Mouse (Mus musculus): Measurements from ENCODE around the gene Kcnj9. TPM values are rescaled to one million over a fixed set of nuclear protein-coding genes. Genes with fewer than 3 reads are reported as not detected.

The Kcnj9 gene
- polyA plus RNA-seq, 1 experiment from 2014 or later = not detected

- Histone ChIP-seq H3K4me1 (ENCODE audit: insufficient read depth, low read length) (peaks cover 9% of the 10 kb centered on the region), H3K9ac (replicated peaks; ENCODE audit: low read length) (no peak overlapping the region), H3K4me3 (ENCODE audit: low read length) (no peak overlapping the region), H3K27me3 (ENCODE audit: insufficient read depth, low read length) (peaks cover 39% of the 10 kb centered on the region), H3K36me3 (ENCODE audit: insufficient read depth, low read length) (no peaks in the 10 kb centered on the region), H3K27ac (ENCODE audit: low read length) (no peak overlapping the region), H3K9me3 (ENCODE audit: low read length) (no peaks in the 10 kb centered on the region), H3K4me2 (replicated peaks; ENCODE audit: low read depth, low read length) (no peak overlapping the region)
- 42% methylated on average over 2 of the region's 2 CpGs for WGBS
- ATAC-seq (ENCODE audit: low FRiP score, low TSS enrichment) = no peak
Observed at GRCm38 (mm10) chr1:172337411-172338185, 8.5 kb upstream of the Kcnj9 start.

GRCm38 (mm10) chr1:172335804-172336203 lies 6.7 kb upstream of the Kcnj9 start:
- WGBS = 69% methylated on average over 15 of the region's 15 CpGs
- peaks cover 6% of the 10 kb centered on the region; the same call in 1 of the 2 replicates for H3K4me1 ChIP-seq (ENCODE audit: insufficient read depth, low read length)
- no peak for ATAC-seq (ENCODE audit: low FRiP score, low TSS enrichment)
- no peaks in the 10 kb centered on the region for H3K9me3 ChIP-seq (ENCODE audit: low read length)
- peaks cover 28% of the 10 kb centered on the region for H3K27me3 ChIP-seq (ENCODE audit: insufficient read depth, low read length)
- no peaks in the 10 kb centered on the region for H3K36me3 ChIP-seq (ENCODE audit: insufficient read depth, low read length)
- no peak overlapping the region for H3K9ac ChIP-seq (replicated peaks; ENCODE audit: low read length)
- H3K4me2 ChIP-seq (replicated peaks; ENCODE audit: low read depth, low read length) = no peak overlapping the region
- no peak overlapping the region for H3K27ac ChIP-seq (ENCODE audit: low read length)
- H3K4me3 ChIP-seq (ENCODE audit: low read length) = no peak overlapping the region

- Histone ChIP-seq H3K27me3 (ENCODE audit: insufficient read depth, low read length) (peaks cover 34% of the 10 kb centered on the region), H3K9ac (replicated peaks; ENCODE audit: low read length) (no peak overlapping the region), H3K36me3 (ENCODE audit: insufficient read depth, low read length) (no peaks in the 10 kb centered on the region), H3K4me3 (ENCODE audit: low read length) (no peak overlapping the region), H3K4me1 (ENCODE audit: insufficient read depth, low read length) (no peaks in the 10 kb centered on the region), H3K27ac (ENCODE audit: low read length) (no peak overlapping the region), H3K9me3 (ENCODE audit: low read length) (no peaks in the 10 kb centered on the region), H3K4me2 (replicated peaks; ENCODE audit: low read depth, low read length) (no peak overlapping the region)
- 18% methylated on average over 3 of the region's 3 CpGs for WGBS
- no peak for ATAC-seq (ENCODE audit: low FRiP score, low TSS enrichment)
Observed at GRCm38 (mm10) chr1:172333512-172333911, 4.4 kb upstream of the Kcnj9 start.

- Histone ChIP-seq H3K36me3 (ENCODE audit: insufficient read depth, low read length) (no peaks in the 10 kb centered on the region), H3K9me3 (ENCODE audit: low read length) (no peaks in the 10 kb centered on the region), H3K4me3 (ENCODE audit: low read length) (no peak overlapping the region), H3K9ac (replicated peaks; ENCODE audit: low read length) (no peak overlapping the region), H3K4me2 (replicated peaks; ENCODE audit: low read depth, low read length) (no peak overlapping the region), H3K27me3 (ENCODE audit: insufficient read depth, low read length) (peaks cover 35% of the 10 kb centered on the region), H3K27ac (ENCODE audit: low read length) (no peak overlapping the region), H3K4me1 (ENCODE audit: insufficient read depth, low read length) (no peaks in the 10 kb centered on the region)
- WGBS = 70% methylated on average over 2 of the region's 2 CpGs
- ATAC-seq (ENCODE audit: low FRiP score, low TSS enrichment) = no peak
Observed at GRCm38 (mm10) chr1:172332925-172333324, 3.8 kb upstream of the Kcnj9 start.

- Histone ChIP-seq H3K4me2 (replicated peaks; ENCODE audit: low read depth, low read length) (no peak overlapping the region), H3K27me3 (ENCODE audit: insufficient read depth, low read length) (peaks cover 47% of the 10 kb centered on the region), H3K9me3 (ENCODE audit: low read length) (no peaks in the 10 kb centered on the region), H3K27ac (ENCODE audit: low read length) (no peak overlapping the region), H3K36me3 (ENCODE audit: insufficient read depth, low read length) (no peaks in the 10 kb centered on the region), H3K9ac (replicated peaks; ENCODE audit: low read length) (no peak overlapping the region), H3K4me3 (ENCODE audit: low read length) (no peak overlapping the region), H3K4me1 (ENCODE audit: insufficient read depth, low read length) (no peaks in the 10 kb centered on the region)
- ATAC-seq (ENCODE audit: low FRiP score, low TSS enrichment) = no peak
- 79% methylated on average over 8 of the region's 8 CpGs for WGBS
Observed at GRCm38 (mm10) chr1:172331422-172331947, 2.4 kb upstream of the Kcnj9 start.

GRCm38 (mm10) chr1:172329616-172330015 lies 498 bp upstream of the Kcnj9 start:
- Histone ChIP-seq H3K27ac (ENCODE audit: low read length) (no peak overlapping the region), H3K4me2 (replicated peaks; ENCODE audit: low read depth, low read length) (no peak overlapping the region), H3K9ac (replicated peaks; ENCODE audit: low read length) (no peak overlapping the region), H3K36me3 (ENCODE audit: insufficient read depth, low read length) (no peaks in the 10 kb centered on the region), H3K4me3 (ENCODE audit: low read length) (no peak overlapping the region), H3K9me3 (ENCODE audit: low read length) (no peaks in the 10 kb centered on the region), H3K4me1 (ENCODE audit: insufficient read depth, low read length) (0 out of 2 replicates have a peak, but pooled peaks cover 3% of the 10 kb centered on the region), H3K27me3 (ENCODE audit: insufficient read depth, low read length) (peaks cover 63% of the 10 kb centered on the region)
- WGBS = 74% methylated on average over 6 of the region's 6 CpGs
- ATAC-seq (ENCODE audit: low FRiP score, low TSS enrichment) = no peak

GRCm38 (mm10) chr1:172328461-172328860 lies 657 bp downstream of the Kcnj9 start:
- H3K9ac ChIP-seq (replicated peaks; ENCODE audit: low read length) = no peak overlapping the region
- no peaks in the 10 kb centered on the region for H3K36me3 ChIP-seq (ENCODE audit: insufficient read depth, low read length)
- H3K4me2 ChIP-seq (replicated peaks; ENCODE audit: low read depth, low read length) = no peak overlapping the region
- H3K27me3 ChIP-seq (ENCODE audit: insufficient read depth, low read length) = peaks cover 63% of the 10 kb centered on the region
- 0 out of 2 replicates have a peak, but pooled peaks cover 3% of the 10 kb centered on the region for H3K4me1 ChIP-seq (ENCODE audit: insufficient read depth, low read length)
- H3K4me3 ChIP-seq (ENCODE audit: low read length) = no peak overlapping the region
- no peaks in the 10 kb centered on the region for H3K9me3 ChIP-seq (ENCODE audit: low read length)
- 72% methylated on average over 7 of the region's 7 CpGs for WGBS
- H3K27ac ChIP-seq (ENCODE audit: low read length) = no peak overlapping the region
- no peak for ATAC-seq (ENCODE audit: low FRiP score, low TSS enrichment)

GRCm38 (mm10) chr1:172328041-172328440 lies 1.1 kb downstream of the Kcnj9 start:
- H3K4me1 ChIP-seq (ENCODE audit: insufficient read depth, low read length) = 0 out of 2 replicates have a peak, but pooled peaks cover 3% of the 10 kb centered on the region
- no peaks in the 10 kb centered on the region for H3K36me3 ChIP-seq (ENCODE audit: insufficient read depth, low read length)
- no peak overlapping the region for H3K4me3 ChIP-seq (ENCODE audit: low read length)
- ATAC-seq (ENCODE audit: low FRiP score, low TSS enrichment) = no peak
- H3K4me2 ChIP-seq (replicated peaks; ENCODE audit: low read depth, low read length) = no peak overlapping the region
- H3K27ac ChIP-seq (ENCODE audit: low read length) = no peak overlapping the region
- H3K9me3 ChIP-seq (ENCODE audit: low read length) = no peaks in the 10 kb centered on the region
- H3K27me3 ChIP-seq (ENCODE audit: insufficient read depth, low read length) = peaks cover 63% of the 10 kb centered on the region
- no peak overlapping the region for H3K9ac ChIP-seq (replicated peaks; ENCODE audit: low read length)
- 84% methylated on average over 3 of the region's 3 CpGs for WGBS

GRCm38 (mm10) chr1:172327206-172328001 lies 1.7 kb downstream of the Kcnj9 start:
- no peaks in the 10 kb centered on the region for H3K36me3 ChIP-seq (ENCODE audit: insufficient read depth, low read length)
- no peak overlapping the region for H3K4me3 ChIP-seq (ENCODE audit: low read length)
- H3K4me1 ChIP-seq (ENCODE audit: insufficient read depth, low read length) = 0 out of 2 replicates have a peak, but pooled peaks cover 3% of the 10 kb centered on the region
- H3K4me2 ChIP-seq (replicated peaks; ENCODE audit: low read depth, low read length) = no peak overlapping the region
- H3K27me3 ChIP-seq (ENCODE audit: insufficient read depth, low read length) = peaks cover 63% of the 10 kb centered on the region
- H3K9me3 ChIP-seq (ENCODE audit: low read length) = no peaks in the 10 kb centered on the region
- 73% methylated on average over 16 of the region's 16 CpGs for WGBS
- ATAC-seq (ENCODE audit: low FRiP score, low TSS enrichment) = no peak
- H3K9ac ChIP-seq (replicated peaks; ENCODE audit: low read length) = no peak overlapping the region
- no peak overlapping the region for H3K27ac ChIP-seq (ENCODE audit: low read length)

Data from kidney, embryonic 16.5 days (tissue).